Mouse (Mus musculus): Measurements from ENCODE around the gene Svep1.

DNA sequence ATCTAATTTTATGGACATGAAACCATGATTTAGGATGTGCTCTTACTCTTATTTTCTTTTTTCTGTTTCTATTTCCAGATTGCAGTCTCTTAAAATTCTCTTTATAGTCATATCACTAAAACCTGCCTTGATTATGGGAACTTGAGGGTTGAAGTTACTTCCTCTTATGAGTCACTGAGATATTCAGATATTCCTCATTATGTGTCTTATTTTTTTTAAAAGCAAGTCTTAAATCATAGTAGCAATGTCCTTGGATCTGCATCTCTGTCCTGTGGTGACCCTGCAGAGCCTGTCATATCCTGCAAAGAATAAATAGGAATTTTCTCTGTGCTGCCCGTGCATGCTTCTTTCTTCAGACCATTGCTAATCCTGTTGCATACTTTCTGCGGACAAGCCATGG, 166.6 kb downstream of the Svep1 start:
- no peak for TF ChIP-seq CTCF (IDR thresholded peaks at IDR 0.05)
- TF ChIP-seq POLR2A (IDR thresholded peaks at IDR 0.05; ENCODE audit: insufficient read depth, low read depth, low read length), result no peak

All from heart, adult 2 months (tissue).